ENCODE assay signal across 13 mouse cellular contexts in genomic region chr12:80877215-80878092, GRCm38 (mm10).
DNase-seq lines count a peak whose midpoint lies in the region; TF ChIP-seq lines count a peak whose summit lies in the region.
"Had no signal": no experiment of that assay in that cellular context is flagged by ENCODE, and none has a peak within 500 bp of the region (broad histone marks: within the 10 kb centered on the region; RNA-seq: fewer than 3 reads in every experiment).

No protein-coding gene starts in this region.

- no peaks in the 10 kb centered on the region for H3K27me3 ChIP-seq in heart, adult 2 months (ENCODE audit: control insufficient read depth, insufficient read depth, low read length)
- H3K27me3 ChIP-seq in heart, embryonic 10.5 days (ENCODE audit: insufficient read depth, poor library complexity, severe bottlenecking), result no peaks in the 10 kb centered on the region
- H3K27me3 ChIP-seq: limb, embryonic 12.5 days had no signal

- H3K9ac ChIP-seq in heart, adult 2 months (ENCODE audit: low read depth, low read length), result no peak overlapping the region
- H3K9ac ChIP-seq: limb, embryonic 12.5 days had no signal

- H3K27ac ChIP-seq in heart, adult 2 months, result peak overlapping the region; percentile 72
- no peak overlapping the region for H3K27ac ChIP-seq in heart, embryonic 10.5 days
- H3K27ac ChIP-seq: limb, embryonic 12.5 days had no signal

- H3K36me3 ChIP-seq in heart, adult 2 months (ENCODE audit: control insufficient read depth, insufficient read depth, low read length), result peaks cover 46% of the 10 kb centered on the region
- H3K36me3 ChIP-seq in heart, embryonic 10.5 days, result peaks cover 47% of the 10 kb centered on the region

- no peaks in the 10 kb centered on the region for H3K9me3 ChIP-seq in heart, embryonic 10.5 days
- H3K9me3 ChIP-seq: limb, embryonic 12.5 days had no signal

- WGBS in heart, adult 2 months, result 48% methylated on average over 7 of the region's 7 CpGs
- 87% methylated on average over 7 of the region's 7 CpGs for WGBS in heart, embryonic 10.5 days

- DNase-seq in heart, adult 2 months, result peak; percentile 35 to 53
- DNase-seq in heart, embryonic 10.5 days (ENCODE audit: low spot score), result no peak
- peak; percentile 86 for DNase-seq in left cerebral cortex, postnatal 4 days
- no peak for DNase-seq in left cerebral cortex, adult 11 months (ENCODE audit: low spot score)
- peak; percentile 68 to 77 for DNase-seq in cerebellum, adult 18-20 months
- peak; percentile 23 to 53 for DNase-seq in kidney, postnatal 25 days
- no peak for DNase-seq in spleen, adult 12 weeks (ENCODE audit: low spot score)
- no peak for DNase-seq in lung, postnatal 14 days
- DNase-seq: adrenal gland, adult 2 months; lung, adult 18-20 months; spleen, adult 18-20 months; thymus, adult 18-20 months had no signal

- no peak overlapping the region for H3K4me3 ChIP-seq in heart, adult 2 months
- no peak overlapping the region for H3K4me3 ChIP-seq in heart, embryonic 10.5 days
- H3K4me3 ChIP-seq: limb, embryonic 12.5 days had no signal

- no peak for TF ChIP-seq POLR2A in heart, adult 2 months (IDR thresholded peaks at IDR 0.05; ENCODE audit: insufficient read depth, low read depth, low read length)

- H3K4me1 ChIP-seq in heart, adult 2 months (ENCODE audit: control insufficient read depth, insufficient read depth, low read length), result peaks cover 20% of the 10 kb centered on the region
- peaks cover 25% of the 10 kb centered on the region for H3K4me1 ChIP-seq in heart, embryonic 10.5 days
- H3K4me1 ChIP-seq: limb, embryonic 12.5 days had no signal

- H3K79me2 ChIP-seq in heart, adult 2 months (replicated peaks; ENCODE audit: control insufficient read depth, insufficient read depth, low read length), result peaks cover 4% of the 10 kb centered on the region

- no peak for TF ChIP-seq EP300 in heart, adult 2 months (IDR thresholded peaks at IDR 0.05; ENCODE audit: insufficient read depth, low read depth, low read length)

- no peak for TF ChIP-seq CTCF in heart, adult 2 months (IDR thresholded peaks at IDR 0.05)

- intact Hi-C loops in heart, adult 2 months (cut with DNase I), result no loop called here
- intact Hi-C loops in left cerebral cortex, postnatal 4 days (cut with DNase I), result no loop called here

Comparison
In these comparisons a context has a peak if more than half of its experiments do, and no peak if none do; other contexts are left out.
1. DNase-seq: peak in heart, adult 2 months (2 of 2), left cerebral cortex, postnatal 4 days (single experiment), cerebellum, adult 18-20 months (2 of 2) and kidney, postnatal 25 days (2 of 2); none in heart, embryonic 10.5 days (single experiment), left cerebral cortex, adult 11 months (single experiment), spleen, adult 12 weeks (single experiment) and lung, postnatal 14 days (single experiment).